Mouse (Mus musculus): ENCODE measurements around the gene Kif2a. TPM values are rescaled to one million over a fixed set of nuclear protein-coding genes. Genes with fewer than 3 reads are reported as not detected.
A peak's percentile ranks its signal among the peaks of the same experiment; 100 is the strongest.

Kif2a gene
- polyA plus RNA-seq, 1 experiment from 2014 or later, result 7.4 TPM

DNA sequence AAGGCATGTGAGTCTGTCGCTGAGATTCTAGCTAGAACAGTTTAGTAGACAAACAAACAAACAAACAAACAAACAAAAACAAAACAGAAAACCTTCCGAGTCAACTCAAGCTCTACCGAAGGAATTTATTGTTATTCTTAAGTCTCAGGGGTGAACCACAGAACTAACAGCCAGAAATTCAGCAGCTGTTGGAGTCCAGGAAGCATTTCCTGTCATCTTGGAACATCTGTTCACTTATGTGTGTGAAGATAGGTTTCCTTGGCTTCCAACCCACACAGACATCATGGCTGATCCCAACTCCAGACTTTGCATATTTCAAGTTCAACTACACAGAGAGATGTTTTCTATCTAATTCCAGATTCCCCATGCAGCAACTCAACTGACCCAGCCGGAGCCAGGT is 32.6 kb upstream of the Kif2a start:
- Histone ChIP-seq H3K27ac (ENCODE audit: low read length) (no peak overlapping the region), H3K4me1 (ENCODE audit: control insufficient read depth, insufficient read depth, low read length) (peaks cover 6% of the 10 kb centered on the region; the same call in 1 of the 2 replicates), H3K4me2 (ENCODE audit: low read depth, low read length) (no peak overlapping the region), H3K36me3 (ENCODE audit: control insufficient read depth, insufficient read depth) (no peaks in the 10 kb centered on the region), H3K27me3 (ENCODE audit: control insufficient read depth, insufficient read depth, low read length) (no peaks in the 10 kb centered on the region), H3K4me3 (ENCODE audit: low read length) (no peak overlapping the region), H3K9me3 (replicated peaks; ENCODE audit: control insufficient read depth, low read length) (no peaks in the 10 kb centered on the region), H3K9ac (ENCODE audit: low read length) (no peak overlapping the region)
- WGBS, result 58% methylated on average over 4 of the region's 4 CpGs
- ATAC-seq (replicated peaks; ENCODE audit: extremely low read depth, insufficient read depth, low FRiP score), result no peak

GRCm38 (mm10) chr13:107051342-107051741 is 29.4 kb upstream of the Kif2a start:
- Histone ChIP-seq H3K4me3 (ENCODE audit: low read length) (no peak overlapping the region), H3K4me1 (ENCODE audit: control insufficient read depth, insufficient read depth, low read length) (peaks cover 5% of the 10 kb centered on the region; the same call in 1 of the 2 replicates), H3K36me3 (ENCODE audit: control insufficient read depth, insufficient read depth) (no peaks in the 10 kb centered on the region), H3K4me2 (ENCODE audit: low read depth, low read length) (no peak overlapping the region), H3K9ac (ENCODE audit: low read length) (no peak overlapping the region), H3K9me3 (replicated peaks; ENCODE audit: control insufficient read depth, low read length) (peaks cover 6% of the 10 kb centered on the region), H3K27ac (ENCODE audit: low read length) (peak overlapping the region; percentile 20; the same call in 1 of the 2 replicates), H3K27me3 (ENCODE audit: control insufficient read depth, insufficient read depth, low read length) (no peaks in the 10 kb centered on the region)
- 48% methylated on average over 3 of the region's 3 CpGs for WGBS
- no peak for ATAC-seq (replicated peaks; ENCODE audit: extremely low read depth, insufficient read depth, low FRiP score)

GRCm38 (mm10) chr13:107044229-107044628 is 22.3 kb upstream of the Kif2a start:
- 21% methylated on average over 5 of the region's 5 CpGs for WGBS

DNA sequence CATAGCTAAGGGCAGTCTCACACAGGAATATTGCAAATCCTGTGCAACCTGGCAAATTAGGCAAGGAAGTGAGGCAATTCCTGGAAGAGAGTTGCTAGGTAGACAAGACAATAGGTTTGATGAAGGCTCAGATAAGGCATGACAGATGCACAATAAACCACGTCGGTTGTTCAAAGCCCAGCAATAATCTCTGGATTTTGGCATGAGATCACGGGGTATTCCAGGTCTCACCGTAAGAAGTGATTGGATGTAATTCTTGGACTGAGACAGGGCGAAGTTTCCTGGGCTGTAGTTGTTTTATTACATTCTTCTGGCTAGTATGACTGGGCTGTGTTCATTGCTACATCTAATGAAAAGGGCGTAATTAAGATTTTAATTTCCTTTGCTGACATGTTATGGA is 20.6 kb upstream of the Kif2a start:
- Histone ChIP-seq H3K4me1 (ENCODE audit: control insufficient read depth, insufficient read depth, low read length) (peaks cover 17% of the 10 kb centered on the region), H3K27ac (ENCODE audit: low read length) (no peak overlapping the region), H3K4me3 (ENCODE audit: low read length) (no peak overlapping the region), H3K27me3 (ENCODE audit: control insufficient read depth, insufficient read depth, low read length) (no peaks in the 10 kb centered on the region), H3K9me3 (replicated peaks; ENCODE audit: control insufficient read depth, low read length) (peaks cover 6% of the 10 kb centered on the region), H3K36me3 (ENCODE audit: control insufficient read depth, insufficient read depth) (no peaks in the 10 kb centered on the region), H3K9ac (ENCODE audit: low read length) (no peak overlapping the region), H3K4me2 (ENCODE audit: low read depth, low read length) (no peak overlapping the region)
- 72% methylated on average over 6 of the region's 6 CpGs for WGBS
- ATAC-seq (replicated peaks; ENCODE audit: extremely low read depth, insufficient read depth, low FRiP score), result no peak

More at GRCm38 (mm10) chr13:107044229-107044628, 22.3 kb upstream of the Kif2a start:
- H3K27me3 ChIP-seq (ENCODE audit: control insufficient read depth, insufficient read depth, low read length), result no peaks in the 10 kb centered on the region
- H3K36me3 ChIP-seq (ENCODE audit: control insufficient read depth, insufficient read depth), result no peaks in the 10 kb centered on the region
- no peak overlapping the region for H3K27ac ChIP-seq (ENCODE audit: low read length)
- no peak overlapping the region for H3K9ac ChIP-seq (ENCODE audit: low read length)
- peaks cover 6% of the 10 kb centered on the region for H3K4me1 ChIP-seq (ENCODE audit: control insufficient read depth, insufficient read depth, low read length)
- ATAC-seq (replicated peaks; ENCODE audit: extremely low read depth, insufficient read depth, low FRiP score), result no peak
- peaks cover 6% of the 10 kb centered on the region for H3K9me3 ChIP-seq (replicated peaks; ENCODE audit: control insufficient read depth, low read length)
- no peak overlapping the region for H3K4me3 ChIP-seq (ENCODE audit: low read length)
- H3K4me2 ChIP-seq (ENCODE audit: low read depth, low read length), result no peak overlapping the region

- Histone ChIP-seq H3K4me1 (ENCODE audit: control insufficient read depth, insufficient read depth, low read length) (peaks cover 31% of the 10 kb centered on the region), H3K4me2 (ENCODE audit: low read depth, low read length) (no peak overlapping the region), H3K9ac (ENCODE audit: low read length) (no peak overlapping the region), H3K27ac (ENCODE audit: low read length) (no peak overlapping the region), H3K27me3 (ENCODE audit: control insufficient read depth, insufficient read depth, low read length) (no peaks in the 10 kb centered on the region), H3K9me3 (replicated peaks; ENCODE audit: control insufficient read depth, low read length) (no peaks in the 10 kb centered on the region), H3K4me3 (ENCODE audit: low read length) (no peak overlapping the region), H3K36me3 (ENCODE audit: control insufficient read depth, insufficient read depth) (no peaks in the 10 kb centered on the region)
- no peak for ATAC-seq (replicated peaks; ENCODE audit: extremely low read depth, insufficient read depth, low FRiP score)
- 45% methylated on average over 4 of the region's 4 CpGs for WGBS
Measured at GRCm38 (mm10) chr13:107039493-107039892, 17.6 kb upstream of the Kif2a start.

DNA sequence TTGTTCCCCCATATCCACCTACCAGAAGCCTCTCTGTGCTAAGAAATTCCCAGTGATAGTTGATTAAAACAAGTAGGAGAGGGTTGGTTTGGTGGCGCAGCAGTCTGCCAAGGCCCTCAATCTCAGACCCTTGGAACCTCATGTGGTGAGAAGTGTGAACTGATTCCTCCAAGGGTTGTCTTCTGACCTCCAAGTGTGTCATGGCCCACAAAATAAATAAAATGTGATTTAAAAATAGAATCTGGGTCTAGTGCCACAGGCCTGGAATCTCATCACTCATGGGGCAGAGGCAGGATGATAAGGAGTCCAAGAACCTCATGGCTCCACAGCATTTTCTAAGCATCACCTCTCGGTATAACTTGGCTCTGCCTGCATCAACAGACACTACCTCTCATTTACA is 16.4 kb upstream of the Kif2a start:
- Histone ChIP-seq H3K4me2 (ENCODE audit: low read depth, low read length) (no peak overlapping the region), H3K4me3 (ENCODE audit: low read length) (no peak overlapping the region), H3K36me3 (ENCODE audit: control insufficient read depth, insufficient read depth) (no peaks in the 10 kb centered on the region), H3K27ac (ENCODE audit: low read length) (peak overlapping the region; percentile 67), H3K4me1 (ENCODE audit: control insufficient read depth, insufficient read depth, low read length) (peaks cover 25% of the 10 kb centered on the region), H3K27me3 (ENCODE audit: control insufficient read depth, insufficient read depth, low read length) (no peaks in the 10 kb centered on the region), H3K9me3 (replicated peaks; ENCODE audit: control insufficient read depth, low read length) (no peaks in the 10 kb centered on the region), H3K9ac (ENCODE audit: low read length) (no peak overlapping the region)
- ATAC-seq (replicated peaks; ENCODE audit: extremely low read depth, insufficient read depth, low FRiP score), result peak; percentile 28; the same call in 1 of the 2 replicates
- WGBS, result 44% methylated on average over 2 of the region's 2 CpGs

DNA sequence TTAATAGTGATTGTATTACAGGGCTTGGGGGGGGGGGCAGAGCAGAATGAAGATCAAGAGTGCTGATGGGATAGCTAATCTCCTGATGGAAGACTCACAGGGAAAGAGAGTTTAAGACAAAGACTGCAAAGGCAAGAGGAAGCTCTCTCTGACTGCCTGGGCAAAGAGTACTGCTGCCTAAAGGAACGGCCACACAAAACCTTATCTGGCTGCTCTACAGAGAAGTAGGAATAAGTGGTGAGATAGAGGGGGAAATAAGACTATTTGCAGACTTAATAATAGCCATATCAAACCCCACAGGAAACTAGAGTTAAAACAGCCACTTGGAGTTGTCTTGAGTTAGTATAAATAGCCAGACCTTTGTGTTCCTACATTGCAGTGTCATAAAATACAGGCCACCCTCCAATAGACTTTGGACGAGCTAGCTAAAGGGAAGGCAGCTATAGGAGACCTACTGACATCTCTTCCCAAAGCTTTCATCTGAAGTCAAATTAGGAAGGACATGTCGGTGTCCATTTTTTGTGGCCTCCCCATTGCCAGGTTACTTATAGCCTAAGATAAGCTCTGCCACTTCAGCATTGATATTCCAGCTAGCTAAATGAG is 13.7 kb upstream of the Kif2a start:
- ATAC-seq (replicated peaks; ENCODE audit: extremely low read depth, insufficient read depth, low FRiP score), result no peak
- Histone ChIP-seq H3K4me2 (ENCODE audit: low read depth, low read length) (no peak overlapping the region), H3K4me3 (ENCODE audit: low read length) (no peak overlapping the region), H3K9me3 (replicated peaks; ENCODE audit: control insufficient read depth, low read length) (no peaks in the 10 kb centered on the region), H3K27me3 (ENCODE audit: control insufficient read depth, insufficient read depth, low read length) (no peaks in the 10 kb centered on the region), H3K27ac (ENCODE audit: low read length) (peak overlapping the region; percentile 37; the same call in 1 of the 2 replicates), H3K4me1 (ENCODE audit: control insufficient read depth, insufficient read depth, low read length) (peaks cover 25% of the 10 kb centered on the region), H3K36me3 (ENCODE audit: control insufficient read depth, insufficient read depth) (no peaks in the 10 kb centered on the region), H3K9ac (ENCODE audit: low read length) (no peak overlapping the region)
- 36% methylated on average over 3 of the region's 3 CpGs for WGBS

DNA sequence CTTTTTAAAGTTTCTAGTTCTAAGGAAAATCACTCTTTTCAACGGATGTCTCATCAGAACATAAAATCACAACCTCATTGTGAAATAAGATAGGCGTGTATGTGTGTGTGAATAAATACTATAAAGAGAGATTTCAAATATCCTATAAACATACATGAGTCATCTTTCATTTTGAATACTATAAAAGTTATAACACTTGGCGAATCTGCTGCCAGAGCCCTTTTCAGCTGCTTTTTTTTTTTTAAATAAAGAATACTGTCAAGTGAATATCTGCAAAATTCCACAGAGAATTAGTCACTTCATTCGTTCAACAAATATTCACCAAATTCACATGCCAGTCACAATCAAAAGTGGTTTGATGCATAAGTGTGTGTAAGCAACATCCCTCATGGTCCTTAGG is 13.2 kb upstream of the Kif2a start:
- ATAC-seq (replicated peaks; ENCODE audit: extremely low read depth, insufficient read depth, low FRiP score), result no peak
- H3K4me3 ChIP-seq (ENCODE audit: low read length), result no peak overlapping the region
- no peak overlapping the region for H3K4me2 ChIP-seq (ENCODE audit: low read depth, low read length)
- H3K27ac ChIP-seq (ENCODE audit: low read length), result no peak overlapping the region
- WGBS, result 79% methylated on average over 4 of the region's 4 CpGs
- no peaks in the 10 kb centered on the region for H3K9me3 ChIP-seq (replicated peaks; ENCODE audit: control insufficient read depth, low read length)
- no peaks in the 10 kb centered on the region for H3K36me3 ChIP-seq (ENCODE audit: control insufficient read depth, insufficient read depth)
- no peak overlapping the region for H3K9ac ChIP-seq (ENCODE audit: low read length)
- no peaks in the 10 kb centered on the region for H3K27me3 ChIP-seq (ENCODE audit: control insufficient read depth, insufficient read depth, low read length)
- peaks cover 25% of the 10 kb centered on the region for H3K4me1 ChIP-seq (ENCODE audit: control insufficient read depth, insufficient read depth, low read length)

DNA sequence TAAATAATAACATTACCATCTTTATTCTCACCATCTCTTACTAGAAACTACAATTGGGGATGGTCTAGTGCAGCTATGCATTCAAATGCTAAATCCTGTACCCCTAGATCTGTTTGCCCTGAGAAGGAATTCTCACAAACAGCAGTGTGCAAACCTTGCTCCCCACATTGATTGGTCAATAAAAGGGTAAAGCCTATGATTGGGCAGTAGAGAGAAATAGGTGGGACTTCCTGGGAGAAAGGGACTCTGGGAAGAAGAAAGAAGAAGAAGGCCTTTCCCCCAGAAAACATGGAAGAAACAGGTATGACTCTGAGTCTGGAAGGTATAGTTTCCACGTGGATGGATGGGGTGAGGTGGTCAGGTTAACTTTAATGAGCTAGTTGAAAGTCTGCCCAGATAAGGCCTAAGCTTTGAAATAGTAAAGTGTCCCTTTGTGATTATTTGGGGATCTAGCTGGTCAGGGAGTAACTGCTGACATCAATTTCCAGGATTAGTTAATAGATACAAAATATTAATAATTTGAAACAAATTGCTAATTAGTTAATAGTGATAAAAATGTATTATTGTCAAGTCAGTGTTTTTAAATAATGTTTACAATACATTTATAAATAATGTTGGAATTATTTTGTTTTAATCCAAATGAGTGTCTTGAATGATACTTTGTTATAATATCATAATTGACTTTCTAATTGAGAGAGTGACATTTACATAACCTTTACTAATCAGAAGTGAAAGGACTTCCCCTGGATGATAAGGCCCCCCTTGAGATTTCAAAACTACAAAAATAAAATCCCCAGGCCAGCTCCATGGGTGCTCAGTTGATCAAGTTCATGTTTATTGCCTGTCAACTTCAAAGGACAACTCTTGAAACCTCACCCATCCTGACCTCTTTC is 12.3 kb upstream of the Kif2a start:
- H3K27ac ChIP-seq (ENCODE audit: low read length), result no peak overlapping the region
- H3K4me3 ChIP-seq (ENCODE audit: low read length), result no peak overlapping the region
- H3K9ac ChIP-seq (ENCODE audit: low read length), result no peak overlapping the region
- H3K27me3 ChIP-seq (ENCODE audit: control insufficient read depth, insufficient read depth, low read length), result no peaks in the 10 kb centered on the region
- H3K36me3 ChIP-seq (ENCODE audit: control insufficient read depth, insufficient read depth), result no peaks in the 10 kb centered on the region
- peaks cover 25% of the 10 kb centered on the region for H3K4me1 ChIP-seq (ENCODE audit: control insufficient read depth, insufficient read depth, low read length)
- WGBS, result 59% methylated on average over 1 of the region's 1 CpGs
- no peaks in the 10 kb centered on the region for H3K9me3 ChIP-seq (replicated peaks; ENCODE audit: control insufficient read depth, low read length)
- no peak overlapping the region for H3K4me2 ChIP-seq (ENCODE audit: low read depth, low read length)
- ATAC-seq (replicated peaks; ENCODE audit: extremely low read depth, insufficient read depth, low FRiP score), result no peak
